Mouse (Mus musculus): Measurements from ENCODE around the gene Gm6217. TPM values are rescaled to one million over a fixed set of nuclear protein-coding genes. Genes with fewer than 3 reads are reported as not detected.
"Not testable (repeated sequence)": the region's sequence is repeated elsewhere in the genome, so short reads cannot be mapped to it uniquely, and the experiment has no call there.

Gm6217 gene
- polyA plus RNA-seq, 1 experiment from 2014 or later: not detected

GRCm38 (mm10) chr1:82942505-82942904 is 11.3 kb upstream of the Gm6217 start:
- not testable (repeated sequence) for H3K27ac ChIP-seq; H3K4me2 ChIP-seq (replicated peaks); H3K9me3 ChIP-seq; ATAC-seq (ENCODE audit: low FRiP score, low read depth); H3K9ac ChIP-seq; H3K4me3 ChIP-seq; H3K4me1 ChIP-seq; H3K27me3 ChIP-seq (replicated peaks); H3K36me3 ChIP-seq
- WGBS: 89% methylated on average over 1 of the region's 2 CpGs

GRCm38 (mm10) chr1:82938666-82939065 is 7.5 kb upstream of the Gm6217 start:
- Histone ChIP-seq H3K27me3 (replicated peaks) (no peaks in the 10 kb centered on the region), H3K9me3 (no peaks in the 10 kb centered on the region), H3K27ac (no peak overlapping the region), H3K4me3 (no peak overlapping the region), H3K4me2 (replicated peaks) (no peak overlapping the region), H3K4me1 (no peaks in the 10 kb centered on the region), H3K9ac (no peak overlapping the region), H3K36me3 (no peaks in the 10 kb centered on the region)
- ATAC-seq (ENCODE audit: low FRiP score, low read depth): no peak
- 87% methylated on average over 5 of the region's 5 CpGs for WGBS

- H3K4me3 ChIP-seq, H3K4me1 ChIP-seq: not testable (repeated sequence)
Observed at GRCm38 (mm10) chr1:82930558-82930957, 641 bp downstream of the Gm6217 start.

GRCm38 (mm10) chr1:82924650-82925049 is 6.5 kb downstream of the Gm6217 start, which contains the start of gene A030014E15Rik:
Gene A030014E15Rik (plus strand): TSS chr1:82924917.
- no peaks in the 10 kb centered on the region for H3K9me3 ChIP-seq
- H3K4me2 ChIP-seq (replicated peaks): no peak within 1 kb of the TSS
- H3K36me3 ChIP-seq: no peaks in the 10 kb centered on the region
- no peaks in the 10 kb centered on the region for H3K27me3 ChIP-seq (replicated peaks)
- no peak within 1 kb of the TSS for H3K4me3 ChIP-seq
- H3K9ac ChIP-seq: no peak within 1 kb of the TSS
- no peak within 1 kb of the TSS for H3K27ac ChIP-seq
- no peaks in the 10 kb centered on the region for H3K4me1 ChIP-seq
- no peak for ATAC-seq (ENCODE audit: low FRiP score, low read depth)
- WGBS: 94% methylated on average over 6 of the region's 6 CpGs

More at GRCm38 (mm10) chr1:82930558-82930957, 641 bp downstream of the Gm6217 start:
- H3K9ac ChIP-seq; H3K27ac ChIP-seq; H3K4me2 ChIP-seq (replicated peaks); H3K9me3 ChIP-seq; H3K27me3 ChIP-seq (replicated peaks); ATAC-seq (ENCODE audit: low FRiP score, low read depth); H3K36me3 ChIP-seq: not testable (repeated sequence)
- WGBS: 97% methylated on average over 3 of the region's 3 CpGs

GRCm38 (mm10) chr1:82913434-82913833 is 17.8 kb downstream of the Gm6217 start:
- H3K4me3 ChIP-seq; H3K4me1 ChIP-seq; H3K36me3 ChIP-seq; H3K4me2 ChIP-seq (replicated peaks); H3K9ac ChIP-seq; ATAC-seq (ENCODE audit: low FRiP score, low read depth); H3K27ac ChIP-seq; H3K27me3 ChIP-seq (replicated peaks); H3K9me3 ChIP-seq: not testable (repeated sequence)
- 94% methylated on average over 5 of the region's 5 CpGs for WGBS

- no peaks in the 10 kb centered on the region for H3K36me3 ChIP-seq
- no peak within 1 kb of the TSS for H3K4me3 ChIP-seq
- no peak within 1 kb of the TSS for H3K9ac ChIP-seq
- WGBS: 86% methylated on average over 3 of the region's 3 CpGs
- no peaks in the 10 kb centered on the region for H3K27me3 ChIP-seq (replicated peaks)
- ATAC-seq (ENCODE audit: low FRiP score, low read depth): no peak
- H3K4me1 ChIP-seq: no peaks in the 10 kb centered on the region
- H3K27ac ChIP-seq: no peak within 1 kb of the TSS
- H3K4me2 ChIP-seq (replicated peaks): no peak within 1 kb of the TSS
- no peaks in the 10 kb centered on the region for H3K9me3 ChIP-seq
Observed at GRCm38 (mm10) chr1:82913025-82913424, 18.2 kb downstream of the Gm6217 start, which contains the start of gene A030005L19Rik. Gene A030005L19Rik (plus strand): TSS chr1:82913325.

GRCm38 (mm10) chr1:82905886-82906285 is 25.3 kb downstream of the Gm6217 start:
- no peaks in the 10 kb centered on the region for H3K4me1 ChIP-seq
- H3K27me3 ChIP-seq (replicated peaks): no peaks in the 10 kb centered on the region
- H3K4me2 ChIP-seq (replicated peaks): no peak overlapping the region
- 73% methylated on average over 3 of the region's 3 CpGs for WGBS
- 0 out of 2 replicates have a peak, but pooled peaks have one; percentile 41 for ATAC-seq (ENCODE audit: low FRiP score, low read depth)
- no peak overlapping the region for H3K9ac ChIP-seq
- H3K36me3 ChIP-seq: peaks cover 16% of the 10 kb centered on the region
- H3K9me3 ChIP-seq: no peaks in the 10 kb centered on the region
- H3K4me3 ChIP-seq: no peak overlapping the region
- H3K27ac ChIP-seq: no peak overlapping the region

- Histone ChIP-seq H3K36me3 (peaks cover 28% of the 10 kb centered on the region), H3K27ac (no peak overlapping the region), H3K4me2 (replicated peaks) (no peak overlapping the region), H3K27me3 (replicated peaks) (no peaks in the 10 kb centered on the region), H3K9me3 (no peaks in the 10 kb centered on the region), H3K4me3 (no peak overlapping the region), H3K4me1 (no peaks in the 10 kb centered on the region), H3K9ac (no peak overlapping the region)
- no peak for ATAC-seq (ENCODE audit: low FRiP score, low read depth)
- 92% methylated on average over 3 of the region's 3 CpGs for WGBS
Observed at GRCm38 (mm10) chr1:82901201-82901600, 30.0 kb downstream of the Gm6217 start.

GRCm38 (mm10) chr1:82900567-82900966 is 30.6 kb downstream of the Gm6217 start:
- no peaks in the 10 kb centered on the region for H3K27me3 ChIP-seq (replicated peaks)
- no peak overlapping the region for H3K4me2 ChIP-seq (replicated peaks)
- H3K4me1 ChIP-seq: no peaks in the 10 kb centered on the region
- ATAC-seq (ENCODE audit: low FRiP score, low read depth): no peak
- no peak overlapping the region for H3K27ac ChIP-seq
- 96% methylated on average over 1 of the region's 1 CpGs for WGBS
- no peak overlapping the region for H3K4me3 ChIP-seq
- H3K36me3 ChIP-seq: peaks cover 28% of the 10 kb centered on the region
- H3K9ac ChIP-seq: no peak overlapping the region
- no peaks in the 10 kb centered on the region for H3K9me3 ChIP-seq

GRCm38 (mm10) chr1:82893269-82893668 is 37.9 kb downstream of the Gm6217 start:
- peaks cover 26% of the 10 kb centered on the region for H3K36me3 ChIP-seq
- no peak for ATAC-seq (ENCODE audit: low FRiP score, low read depth)
- no peak overlapping the region for H3K9ac ChIP-seq
- no peaks in the 10 kb centered on the region for H3K4me1 ChIP-seq
- no peak overlapping the region for H3K4me2 ChIP-seq (replicated peaks)
- no peaks in the 10 kb centered on the region for H3K27me3 ChIP-seq (replicated peaks)
- WGBS: 96% methylated on average over 7 of the region's 7 CpGs
- H3K9me3 ChIP-seq: no peaks in the 10 kb centered on the region
- no peak overlapping the region for H3K4me3 ChIP-seq
- no peak overlapping the region for H3K27ac ChIP-seq

Other genes starting within 250 kb of the Gm6217 start
- gene Mff, start 206.5 kb downstream of the Gm6217 start, polyA plus RNA-seq (2016; fragmentation: Nextera tagmentation; extraction: Ambion mirVana): 272 and 294 TPM in 2 replicates
- 0.22 TPM in 1 of 2 replicates, not detected in the other for gene Tm4sf20, start 162.9 kb downstream of the Gm6217 start, polyA plus RNA-seq (2016; fragmentation: Nextera tagmentation; extraction: Ambion mirVana)
- not detected in 2 replicates for gene Gm47791, start 160.2 kb downstream of the Gm6217 start, polyA plus RNA-seq (2016; fragmentation: Nextera tagmentation; extraction: Ambion mirVana)
- 44.7 and 54.5 TPM in 2 replicates for gene Agfg1, start 91.9 kb downstream of the Gm6217 start, polyA plus RNA-seq (2016; fragmentation: Nextera tagmentation; extraction: Ambion mirVana)
- 0.33 and 0.43 TPM in 2 replicates for gene A030005L19Rik, start 18.1 kb downstream of the Gm6217 start, polyA plus RNA-seq (2016; fragmentation: Nextera tagmentation; extraction: Ambion mirVana)
- not detected in 2 replicates for gene A030014E15Rik, start 6.5 kb downstream of the Gm6217 start, polyA plus RNA-seq (2016; fragmentation: Nextera tagmentation; extraction: Ambion mirVana)
- not detected in 2 replicates for gene A030003K21Rik, start 12.0 kb upstream of the Gm6217 start, polyA plus RNA-seq (2016; fragmentation: Nextera tagmentation; extraction: Ambion mirVana)
- not detected in 2 replicates for gene Gm7544, start 24.6 kb upstream of the Gm6217 start, polyA plus RNA-seq (2016; fragmentation: Nextera tagmentation; extraction: Ambion mirVana)
- not detected in 2 replicates for gene Gm47955, start 28.9 kb upstream of the Gm6217 start, polyA plus RNA-seq (2016; fragmentation: Nextera tagmentation; extraction: Ambion mirVana)
- not detected in 2 replicates for gene Gm47959, start 69.1 kb upstream of the Gm6217 start, polyA plus RNA-seq (2016; fragmentation: Nextera tagmentation; extraction: Ambion mirVana)
- gene Slc19a3, start 107.0 kb upstream of the Gm6217 start, polyA plus RNA-seq (2016; fragmentation: Nextera tagmentation; extraction: Ambion mirVana): 0.28 and 0.82 TPM in 2 replicates
- gene Krtap28-10, start 111.1 kb upstream of the Gm6217 start, polyA plus RNA-seq (2016; fragmentation: Nextera tagmentation; extraction: Ambion mirVana): not detected in 2 replicates
- not detected in 2 replicates for gene Gm47969, start 113.5 kb upstream of the Gm6217 start, polyA plus RNA-seq (2016; fragmentation: Nextera tagmentation; extraction: Ambion mirVana)
- not detected in 2 replicates for gene A030005K14Rik, start 128.0 kb upstream of the Gm6217 start, polyA plus RNA-seq (2016; fragmentation: Nextera tagmentation; extraction: Ambion mirVana)
- gene Krtap28-13, start 129.5 kb upstream of the Gm6217 start, polyA plus RNA-seq (2016; fragmentation: Nextera tagmentation; extraction: Ambion mirVana): not detected in 2 replicates
- not detected in 2 replicates for gene Ccl20, start 185.4 kb upstream of the Gm6217 start, polyA plus RNA-seq (2016; fragmentation: Nextera tagmentation; extraction: Ambion mirVana)
- 0.11 TPM in 1 of 2 replicates, not detected in the other for gene Daw1, start 228.4 kb upstream of the Gm6217 start, polyA plus RNA-seq (2016; fragmentation: Nextera tagmentation; extraction: Ambion mirVana)